Mouse (Mus musculus): ENCODE measurements around the gene Sbpl. TPM values are rescaled to one million over a fixed set of nuclear protein-coding genes. Genes with fewer than 3 reads are reported as not detected.
"Not testable (repeated sequence)": the region's sequence is repeated elsewhere in the genome, so short reads cannot be mapped to it uniquely, and the experiment has no call there.

Gene Sbpl
- polyA plus RNA-seq, 1 experiment from 2014 or later: not detected

- ATAC-seq (ENCODE audit: low FRiP score): no peak
- Histone ChIP-seq H3K27me3 (no peaks in the 10 kb centered on the region), H3K4me2 (no peak within 1 kb of the TSS), H3K27ac (no peak within 1 kb of the TSS), H3K4me3 (replicated peaks) (no peak within 1 kb of the TSS), H3K4me1 (peaks cover 4% of the 10 kb centered on the region; the same call in 1 of the 2 replicates), H3K9ac (no peak within 1 kb of the TSS), H3K9me3 (no peaks in the 10 kb centered on the region), H3K36me3 (replicated peaks) (no peaks in the 10 kb centered on the region)
- WGBS: 86% methylated on average over 10 of the region's 10 CpGs
Observed at GRCm38 (mm10) chr17:23980297-23980909, 25.3 kb upstream of the Sbpl start, which contains the start of gene Prss30. Prss30 (minus strand) TSS chr17:23980566.

- no peak for ATAC-seq (ENCODE audit: low FRiP score)
- no peaks in the 10 kb centered on the region for H3K9me3 ChIP-seq
- 71% methylated on average over 3 of the region's 3 CpGs for WGBS
- H3K9ac ChIP-seq: no peak overlapping the region
- no peak overlapping the region for H3K27ac ChIP-seq
- H3K27me3 ChIP-seq: no peaks in the 10 kb centered on the region
- H3K4me2 ChIP-seq: no peak overlapping the region
- H3K4me3 ChIP-seq (replicated peaks): no peak overlapping the region
- H3K4me1 ChIP-seq: peaks cover 4% of the 10 kb centered on the region; the same call in 1 of the 2 replicates
- no peaks in the 10 kb centered on the region for H3K36me3 ChIP-seq (replicated peaks)
Observed at GRCm38 (mm10) chr17:23979471-23979870, 24.4 kb upstream of the Sbpl start.

GRCm38 (mm10) chr17:23976665-23977064, 21.6 kb upstream of the Sbpl start:
- no peaks in the 10 kb centered on the region for H3K9me3 ChIP-seq
- no peak overlapping the region for H3K4me3 ChIP-seq (replicated peaks)
- H3K4me1 ChIP-seq: peaks cover 4% of the 10 kb centered on the region; the same call in 1 of the 2 replicates
- H3K4me2 ChIP-seq: no peak overlapping the region
- no peaks in the 10 kb centered on the region for H3K27me3 ChIP-seq
- no peak for ATAC-seq (ENCODE audit: low FRiP score)
- H3K9ac ChIP-seq: no peak overlapping the region
- 80% methylated on average over 4 of the region's 4 CpGs for WGBS
- H3K27ac ChIP-seq: no peak overlapping the region
- no peaks in the 10 kb centered on the region for H3K36me3 ChIP-seq (replicated peaks)

DNA sequence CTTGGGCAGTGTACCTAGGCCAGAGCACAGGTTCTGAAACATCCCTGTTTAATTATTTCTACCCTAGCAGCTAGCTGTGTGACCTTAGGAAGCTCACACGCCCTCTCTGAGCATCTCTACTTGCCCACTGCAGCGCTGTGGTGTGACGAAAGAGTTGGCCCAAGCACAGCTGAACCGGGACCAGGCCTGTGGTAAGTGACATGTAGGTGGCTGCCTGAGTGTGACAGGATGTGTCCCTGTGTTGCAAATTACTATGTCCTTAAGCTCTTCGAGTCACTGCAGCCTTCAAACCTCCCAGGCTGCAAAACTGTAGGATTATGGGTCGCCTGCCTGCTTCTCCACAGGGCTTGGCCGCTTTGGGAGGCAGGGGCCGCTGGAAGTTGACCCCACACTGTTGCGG, 16.2 kb upstream of the Sbpl start:
- Histone ChIP-seq H3K27ac (no peak overlapping the region), H3K4me3 (replicated peaks) (no peak overlapping the region)
- no peak for ATAC-seq (ENCODE audit: low FRiP score)

GRCm38 (mm10) chr17:23969231-23969630, 14.2 kb upstream of the Sbpl start:
- H3K36me3 ChIP-seq (replicated peaks): no peaks in the 10 kb centered on the region
- ATAC-seq (ENCODE audit: low FRiP score): no peak
- peaks cover 6% of the 10 kb centered on the region for H3K4me1 ChIP-seq
- H3K9ac ChIP-seq: no peak overlapping the region
- WGBS: 0% methylated on average over 1 of the region's 1 CpGs
- H3K4me2 ChIP-seq: no peak overlapping the region
- H3K27me3 ChIP-seq: no peaks in the 10 kb centered on the region
- no peaks in the 10 kb centered on the region for H3K9me3 ChIP-seq
- H3K4me3 ChIP-seq (replicated peaks): no peak overlapping the region
- H3K27ac ChIP-seq: no peak overlapping the region

More for the DNA sequence above, 16.2 kb upstream of the Sbpl start:
- WGBS: 83% methylated on average over 9 of the region's 9 CpGs
- Histone ChIP-seq H3K4me1 (no peaks in the 10 kb centered on the region), H3K9ac (no peak overlapping the region), H3K36me3 (replicated peaks) (no peaks in the 10 kb centered on the region), H3K27me3 (no peaks in the 10 kb centered on the region), H3K4me2 (no peak overlapping the region), H3K9me3 (no peaks in the 10 kb centered on the region)

DNA sequence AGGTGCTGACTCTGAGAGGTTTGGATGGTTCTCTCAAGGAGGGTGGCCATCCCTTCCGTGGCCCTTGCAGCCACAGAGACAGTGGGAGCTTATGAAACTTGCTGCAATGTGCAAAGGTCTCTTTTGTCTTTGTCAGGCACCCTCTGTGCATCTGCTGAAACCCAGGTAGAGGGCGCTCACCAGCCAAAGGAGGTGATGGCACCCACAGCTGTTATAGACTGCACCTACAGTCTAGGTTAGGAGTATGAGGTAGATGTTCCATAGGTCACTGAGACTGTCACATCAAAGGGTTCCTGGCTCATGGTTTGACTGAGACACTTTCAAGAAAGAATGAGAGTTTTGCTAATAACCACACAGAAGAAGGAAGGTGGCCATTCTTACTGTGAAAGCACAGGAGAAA, 13.7 kb upstream of the Sbpl start:
- WGBS: 51% methylated on average over 2 of the region's 2 CpGs
- peaks cover 6% of the 10 kb centered on the region for H3K4me1 ChIP-seq
- H3K27me3 ChIP-seq: no peaks in the 10 kb centered on the region
- no peak overlapping the region for H3K4me3 ChIP-seq (replicated peaks)
- no peaks in the 10 kb centered on the region for H3K36me3 ChIP-seq (replicated peaks)
- no peak overlapping the region for H3K4me2 ChIP-seq
- no peak overlapping the region for H3K9ac ChIP-seq
- no peak overlapping the region for H3K27ac ChIP-seq
- no peaks in the 10 kb centered on the region for H3K9me3 ChIP-seq
- no peak for ATAC-seq (ENCODE audit: low FRiP score)

DNA sequence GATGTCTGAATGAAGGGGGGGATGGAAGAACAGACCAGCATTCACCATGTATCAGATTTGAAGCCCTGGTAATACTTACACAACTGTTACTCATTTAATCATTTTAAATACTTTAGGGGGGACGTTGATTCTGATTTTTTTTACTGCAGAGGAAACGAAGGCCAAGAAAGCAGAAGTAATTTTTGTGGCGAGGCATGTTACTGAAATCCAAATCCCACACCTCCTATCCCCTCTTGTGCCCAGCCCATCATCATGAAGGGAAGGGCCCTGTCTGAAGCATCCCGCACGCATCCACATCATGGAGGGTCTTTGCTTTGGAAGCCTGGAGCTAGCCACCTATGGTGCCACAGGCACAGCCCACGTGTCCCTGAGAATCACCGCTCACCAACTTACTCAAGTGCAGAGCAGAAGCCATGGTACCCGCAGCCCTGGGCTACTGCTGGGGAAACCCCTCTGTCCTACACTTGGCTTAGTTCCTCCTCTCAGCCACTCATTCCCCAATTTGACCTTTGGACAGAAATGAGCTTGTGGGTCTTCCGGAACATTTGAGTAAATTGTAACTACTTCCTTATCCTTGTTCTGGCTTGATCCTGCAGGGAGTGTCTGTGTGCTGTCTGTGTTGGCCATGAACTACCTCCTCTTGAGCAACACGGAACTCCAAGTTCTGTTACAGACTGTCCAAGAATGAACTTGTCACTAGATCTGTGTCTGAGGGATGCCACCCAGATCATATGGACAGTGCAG, 11.8 kb upstream of the Sbpl start:
- Histone ChIP-seq H3K4me3 (replicated peaks) (no peak overlapping the region), H3K4me2 (no peak overlapping the region), H3K36me3 (replicated peaks) (no peaks in the 10 kb centered on the region), H3K27ac (no peak overlapping the region), H3K9ac (no peak overlapping the region), H3K4me1 (peaks cover 6% of the 10 kb centered on the region), H3K27me3 (no peaks in the 10 kb centered on the region), H3K9me3 (no peaks in the 10 kb centered on the region)
- WGBS: 87% methylated on average over 10 of the region's 10 CpGs
- no peak for ATAC-seq (ENCODE audit: low FRiP score)

DNA sequence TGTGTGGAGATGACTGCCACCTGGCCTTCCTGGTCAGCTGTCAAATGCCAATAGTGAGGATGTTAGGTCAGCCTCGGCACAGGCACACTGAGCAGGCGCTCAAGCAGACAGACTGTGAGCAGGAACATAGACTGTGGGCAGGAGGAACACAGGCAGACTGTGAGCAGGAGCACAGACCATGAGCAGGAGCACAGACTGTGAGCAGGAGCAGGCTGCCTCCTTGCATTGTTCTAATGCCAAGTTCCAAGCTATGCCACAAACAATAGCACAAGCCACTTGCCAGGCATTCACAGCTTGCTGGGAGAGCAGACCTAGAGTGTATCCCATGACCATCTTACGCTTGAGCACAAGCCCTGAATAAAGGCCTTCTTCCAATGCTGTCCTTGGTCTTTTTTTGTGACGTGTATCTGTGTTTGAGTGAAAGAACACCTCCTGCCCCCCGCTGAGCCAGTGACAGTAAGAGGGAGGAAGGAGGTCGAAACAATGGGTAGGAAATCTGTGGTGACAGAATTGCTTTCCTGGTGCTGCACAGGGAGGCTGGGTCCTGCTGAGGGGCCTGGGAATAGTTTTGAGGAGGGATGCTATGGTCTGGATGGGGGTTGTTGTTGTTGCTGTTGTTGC, 10.8 kb upstream of the Sbpl start:
- WGBS: 36% methylated on average over 6 of the region's 6 CpGs

GRCm38 (mm10) chr17:23961573-23962122, 6.6 kb upstream of the Sbpl start:
- Histone ChIP-seq H3K9me3 (no peaks in the 10 kb centered on the region), H3K27ac (no peak overlapping the region), H3K9ac (no peak overlapping the region), H3K4me3 (replicated peaks) (no peak overlapping the region), H3K4me1 (peaks cover 6% of the 10 kb centered on the region), H3K4me2 (no peak overlapping the region), H3K36me3 (replicated peaks) (no peaks in the 10 kb centered on the region), H3K27me3 (no peaks in the 10 kb centered on the region)
- WGBS: 28% methylated on average over 4 of the region's 4 CpGs
- no peak for ATAC-seq (ENCODE audit: low FRiP score)

More for the DNA sequence above, 10.8 kb upstream of the Sbpl start:
- Histone ChIP-seq H3K4me1 (peaks cover 6% of the 10 kb centered on the region), H3K36me3 (replicated peaks) (no peaks in the 10 kb centered on the region), H3K9me3 (no peaks in the 10 kb centered on the region), H3K27ac (no peak overlapping the region), H3K9ac (no peak overlapping the region), H3K4me2 (no peak overlapping the region), H3K4me3 (replicated peaks) (no peak overlapping the region), H3K27me3 (no peaks in the 10 kb centered on the region)
- ATAC-seq (ENCODE audit: low FRiP score): no peak

- Histone ChIP-seq H3K9ac (no peak overlapping the region), H3K27me3 (no peaks in the 10 kb centered on the region), H3K27ac (no peak overlapping the region; the same call in 1 of the 2 replicates), H3K4me2 (no peak overlapping the region), H3K9me3 (no peaks in the 10 kb centered on the region), H3K4me1 (no peaks in the 10 kb centered on the region), H3K36me3 (replicated peaks) (no peaks in the 10 kb centered on the region), H3K4me3 (replicated peaks) (no peak overlapping the region)
- ATAC-seq (ENCODE audit: low FRiP score): peak; percentile 94
- WGBS: 39% methylated on average over 3 of the region's 3 CpGs
Observed at GRCm38 (mm10) chr17:23960084-23960738, 5.1 kb upstream of the Sbpl start.

DNA sequence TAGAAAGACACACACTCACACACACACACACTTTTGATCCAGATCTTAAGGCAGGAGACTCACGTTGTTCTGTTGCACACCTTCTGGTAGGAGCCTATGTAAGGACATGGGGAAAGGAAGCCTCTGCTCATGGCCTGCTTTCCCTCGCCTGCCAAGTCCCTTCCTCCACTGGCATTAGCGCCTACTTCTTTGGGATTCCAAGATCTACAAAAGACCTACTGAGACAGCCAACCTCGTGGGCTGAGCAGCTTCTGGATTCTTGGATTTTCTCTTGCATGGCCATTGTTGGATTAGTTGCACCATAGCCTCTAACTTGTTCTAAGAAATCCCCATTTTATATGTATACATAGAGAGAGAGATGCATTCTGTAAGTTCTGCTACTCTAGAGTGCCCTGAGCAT, 4.2 kb downstream of the Sbpl start:
- H3K9ac ChIP-seq; H3K27ac ChIP-seq; H3K9me3 ChIP-seq; H3K36me3 ChIP-seq (replicated peaks); H3K4me2 ChIP-seq; ATAC-seq (ENCODE audit: low FRiP score); H3K4me1 ChIP-seq; H3K27me3 ChIP-seq; H3K4me3 ChIP-seq (replicated peaks): not testable (repeated sequence)
- 72% methylated on average over 4 of the region's 4 CpGs for WGBS

DNA sequence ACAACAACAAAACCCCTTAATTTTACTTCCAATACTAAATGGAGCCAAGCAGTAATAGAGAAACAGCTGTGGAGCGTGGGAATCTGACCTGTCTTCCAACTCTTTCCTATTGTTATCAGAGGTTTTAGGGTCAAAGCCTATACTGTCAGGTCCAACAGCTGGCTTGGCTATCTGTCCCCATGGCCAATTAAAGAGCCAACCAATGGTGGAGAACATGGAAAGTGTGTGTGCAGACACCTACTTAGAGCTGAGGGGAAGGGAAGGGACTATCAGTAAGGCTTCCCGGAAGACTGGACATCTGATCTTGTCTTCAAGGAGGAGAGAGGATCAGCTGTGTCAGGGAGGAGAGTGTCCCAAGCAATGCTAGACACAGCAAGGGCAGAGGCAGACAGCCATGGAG, 6.0 kb downstream of the Sbpl start:
- H3K4me3 ChIP-seq (replicated peaks): no peak overlapping the region
- no peaks in the 10 kb centered on the region for H3K36me3 ChIP-seq (replicated peaks)
- no peaks in the 10 kb centered on the region for H3K4me1 ChIP-seq
- 80% methylated on average over 2 of the region's 2 CpGs for WGBS
- no peak overlapping the region for H3K4me2 ChIP-seq
- H3K27me3 ChIP-seq: no peaks in the 10 kb centered on the region
- no peak for ATAC-seq (ENCODE audit: low FRiP score)
- no peak overlapping the region for H3K9ac ChIP-seq
- no peaks in the 10 kb centered on the region for H3K9me3 ChIP-seq
- H3K27ac ChIP-seq: no peak overlapping the region
